In genomic region chr5:108079603-108080002, GRCm38 (mm10) we compare ENCODE assay signal across 18 mouse cellular contexts. TPM values are rescaled to one million over a fixed set of nuclear protein-coding genes. Genes with fewer than 3 reads are reported as not detected.
DNase-seq lines count a peak whose midpoint lies in the region; ATAC-seq lines count a peak whose summit lies in the region.
"Had no signal": no experiment of that assay in that cellular context is flagged by ENCODE, and none has a peak within 500 bp of the region (broad histone marks: within the 10 kb centered on the region; RNA-seq: fewer than 3 reads in every experiment).

No protein-coding gene starts in this region.

- no peak overlapping the region for H3K4me2 ChIP-seq in forebrain, embryonic 14.5 days (ENCODE audit: low read length)
- no peak overlapping the region for H3K4me2 ChIP-seq in forebrain, embryonic 16.5 days (ENCODE audit: low read length)
- no peak overlapping the region for H3K4me2 ChIP-seq in liver, embryonic 12.5 days
- no peak overlapping the region for H3K4me2 ChIP-seq in liver, embryonic 11.5 days
- H3K4me2 ChIP-seq in midbrain, embryonic 13.5 days (replicated peaks) = no peak overlapping the region
- H3K4me2 ChIP-seq: hindbrain, embryonic 13.5 days; midbrain, embryonic 12.5 days; neural tube, embryonic 13.5 days had no signal

- DNase-seq in forebrain, embryonic 14.5 days (ENCODE audit: low spot score) = peak; percentile 2
- no peak for DNase-seq in liver, embryonic 11.5 days (ENCODE audit: low spot score)
- peak; percentile 44 for DNase-seq in ZHBTc4 (ENCODE audit: low read depth, low spot score)
- DNase-seq in layer of hippocampus, adult 9-11 months = no peak
- DNase-seq: adrenal gland, postnatal 14 days; B cell, adult 2 months; cerebellum, adult 11-12 months; kidney, adult 11 months; left cerebral cortex, postnatal 4 days; lung, adult 2 months had no signal

- no peak overlapping the region for H3K27ac ChIP-seq in forebrain, embryonic 14.5 days (ENCODE audit: low read depth, low read length)
- H3K27ac ChIP-seq in forebrain, embryonic 16.5 days (ENCODE audit: low read length) = no peak overlapping the region
- no peak overlapping the region for H3K27ac ChIP-seq in liver, embryonic 12.5 days
- H3K27ac ChIP-seq in liver, embryonic 11.5 days (ENCODE audit: low read depth, low read length) = no peak overlapping the region
- no peak overlapping the region for H3K27ac ChIP-seq in midbrain, embryonic 13.5 days
- H3K27ac ChIP-seq: forebrain, embryonic 10.5 days; hindbrain, embryonic 13.5 days; midbrain, embryonic 12.5 days; neural tube, embryonic 13.5 days had no signal

- H3K9ac ChIP-seq in forebrain, embryonic 14.5 days (ENCODE audit: low read length) = no peak overlapping the region
- H3K9ac ChIP-seq in forebrain, embryonic 16.5 days (replicated peaks; ENCODE audit: low read depth, low read length) = no peak overlapping the region
- no peak overlapping the region for H3K9ac ChIP-seq in liver, embryonic 12.5 days
- H3K9ac ChIP-seq in liver, embryonic 11.5 days (ENCODE audit: low read depth, low read length) = no peak overlapping the region
- no peak overlapping the region for H3K9ac ChIP-seq in midbrain, embryonic 13.5 days (replicated peaks)
- H3K9ac ChIP-seq: hindbrain, embryonic 13.5 days; midbrain, embryonic 12.5 days; neural tube, embryonic 13.5 days had no signal

- H3K36me3 ChIP-seq in forebrain, embryonic 14.5 days (ENCODE audit: control insufficient read depth, insufficient read depth, low read length) = peaks cover 44% of the 10 kb centered on the region
- H3K36me3 ChIP-seq in forebrain, embryonic 16.5 days (ENCODE audit: control insufficient read depth, insufficient read depth) = peaks cover 28% of the 10 kb centered on the region
- H3K36me3 ChIP-seq in liver, embryonic 12.5 days = peaks cover 76% of the 10 kb centered on the region
- peaks cover 25% of the 10 kb centered on the region for H3K36me3 ChIP-seq in liver, embryonic 11.5 days (ENCODE audit: control insufficient read depth, insufficient read depth, low read length)
- H3K36me3 ChIP-seq in midbrain, embryonic 13.5 days = peaks cover 55% of the 10 kb centered on the region

- H3K27me3 ChIP-seq in forebrain, embryonic 14.5 days (replicated peaks; ENCODE audit: control insufficient read depth, insufficient read depth, low read length) = no peaks in the 10 kb centered on the region
- H3K27me3 ChIP-seq in forebrain, embryonic 16.5 days (replicated peaks; ENCODE audit: control insufficient read depth, insufficient read depth, low read length) = no peaks in the 10 kb centered on the region
- H3K27me3 ChIP-seq in liver, embryonic 12.5 days (replicated peaks) = no peaks in the 10 kb centered on the region
- no peaks in the 10 kb centered on the region for H3K27me3 ChIP-seq in liver, embryonic 11.5 days (replicated peaks; ENCODE audit: control insufficient read depth, insufficient read depth, low read length)
- H3K27me3 ChIP-seq in midbrain, embryonic 13.5 days = no peaks in the 10 kb centered on the region
- H3K27me3 ChIP-seq: hindbrain, embryonic 13.5 days; midbrain, embryonic 12.5 days; neural tube, embryonic 13.5 days had no signal

- ATAC-seq in forebrain, embryonic 14.5 days = no peak
- no peak for ATAC-seq in forebrain, embryonic 16.5 days
- ATAC-seq in liver, embryonic 12.5 days = 0 out of 2 replicates have a peak, but pooled peaks have one; percentile 47
- no peak for ATAC-seq in liver, embryonic 11.5 days (replicated peaks; ENCODE audit: low FRiP score)
- ATAC-seq in megakaryocyte progenitor cell, adult 5-6 weeks (replicated peaks; ENCODE audit: poor library complexity) = peak; percentile 64
- no peak for ATAC-seq in midbrain, embryonic 13.5 days

- H3K4me1 ChIP-seq in forebrain, embryonic 14.5 days (ENCODE audit: control insufficient read depth, insufficient read depth, low read length) = no peaks in the 10 kb centered on the region
- H3K4me1 ChIP-seq in forebrain, embryonic 16.5 days (replicated peaks; ENCODE audit: control insufficient read depth, insufficient read depth, low read length) = no peaks in the 10 kb centered on the region
- peaks cover 8% of the 10 kb centered on the region; the same call in 1 of the 2 replicates for H3K4me1 ChIP-seq in liver, embryonic 12.5 days
- no peaks in the 10 kb centered on the region for H3K4me1 ChIP-seq in liver, embryonic 11.5 days (replicated peaks; ENCODE audit: control insufficient read depth, insufficient read depth, low read length)
- no peaks in the 10 kb centered on the region for H3K4me1 ChIP-seq in midbrain, embryonic 13.5 days (replicated peaks)
- H3K4me1 ChIP-seq: forebrain, embryonic 10.5 days; hindbrain, embryonic 13.5 days; midbrain, embryonic 12.5 days; neural tube, embryonic 13.5 days had no signal

- no peaks in the 10 kb centered on the region for H3K9me3 ChIP-seq in forebrain, embryonic 14.5 days (replicated peaks; ENCODE audit: control insufficient read depth, low read length)
- H3K9me3 ChIP-seq in forebrain, embryonic 16.5 days (ENCODE audit: control insufficient read depth, low read length) = no peaks in the 10 kb centered on the region
- no peaks in the 10 kb centered on the region for H3K9me3 ChIP-seq in liver, embryonic 12.5 days (replicated peaks)
- no peaks in the 10 kb centered on the region for H3K9me3 ChIP-seq in liver, embryonic 11.5 days (ENCODE audit: control insufficient read depth, low read length)
- H3K9me3 ChIP-seq in midbrain, embryonic 13.5 days = no peaks in the 10 kb centered on the region
- H3K9me3 ChIP-seq: forebrain, embryonic 10.5 days; hindbrain, embryonic 13.5 days; midbrain, embryonic 12.5 days; neural tube, embryonic 13.5 days had no signal

- H3K4me3 ChIP-seq in forebrain, embryonic 14.5 days (ENCODE audit: low read depth, low read length) = no peak overlapping the region
- no peak overlapping the region for H3K4me3 ChIP-seq in forebrain, embryonic 16.5 days (replicated peaks; ENCODE audit: low read length)
- no peak overlapping the region for H3K4me3 ChIP-seq in liver, embryonic 12.5 days
- H3K4me3 ChIP-seq in liver, embryonic 11.5 days (ENCODE audit: low read depth, low read length) = no peak overlapping the region
- H3K4me3 ChIP-seq in midbrain, embryonic 13.5 days (replicated peaks) = no peak overlapping the region
- H3K4me3 ChIP-seq: forebrain, embryonic 10.5 days; hindbrain, embryonic 13.5 days; midbrain, embryonic 12.5 days; neural tube, embryonic 13.5 days had no signal

RNA-seq across cellular contexts. Expression of gene Mtf2, which starts 14.1 kb away (rescaled TPM):
- 128 and 139 TPM in 2 replicates for polyA plus RNA-seq in forebrain, embryonic 14.5 days (2014; fragmentation: Nextera tagmentation; extraction: Ambion mirVana)
- 133 and 139 TPM in 2 replicates for polyA plus RNA-seq in forebrain, embryonic 16.5 days (2015; fragmentation: Nextera tagmentation; extraction: Ambion mirVana)
- polyA plus RNA-seq in liver, embryonic 12.5 days (2016; fragmentation: Nextera tagmentation; extraction: Ambion mirVana) = 56.3 and 60.4 TPM in 2 replicates
- 86.3 and 98.5 TPM in 2 replicates for polyA plus RNA-seq in liver, embryonic 11.5 days (2014; fragmentation: Nextera tagmentation; extraction: Ambion mirVana)
- total RNA-seq in megakaryocyte progenitor cell, adult 5-6 weeks (2015) = 101 and 125 TPM in 2 replicates
- 102 and 137 TPM in 2 replicates for total RNA-seq in megakaryocyte progenitor cell, adult 5-6 weeks (2017)
- polyA plus RNA-seq in midbrain, embryonic 13.5 days (2015; fragmentation: Nextera tagmentation; extraction: Ambion mirVana) = 140 and 146 TPM in 2 replicates

RNA-seq across cellular contexts. Expression of gene Tmed5, which starts 52.8 kb away (rescaled TPM):
- polyA plus RNA-seq in forebrain, embryonic 14.5 days (2014; fragmentation: Nextera tagmentation; extraction: Ambion mirVana) = 17.2 and 18.1 TPM in 2 replicates
- polyA plus RNA-seq in forebrain, embryonic 16.5 days (2015; fragmentation: Nextera tagmentation; extraction: Ambion mirVana) = 21.0 and 24.3 TPM in 2 replicates
- polyA plus RNA-seq in liver, embryonic 12.5 days (2016; fragmentation: Nextera tagmentation; extraction: Ambion mirVana) = 27.6 and 29.3 TPM in 2 replicates
- 45.3 and 46.8 TPM in 2 replicates for polyA plus RNA-seq in liver, embryonic 11.5 days (2014; fragmentation: Nextera tagmentation; extraction: Ambion mirVana)
- 97.4 and 121 TPM in 2 replicates for total RNA-seq in megakaryocyte progenitor cell, adult 5-6 weeks (2015)
- total RNA-seq in megakaryocyte progenitor cell, adult 5-6 weeks (2017) = 91.9 and 98.3 TPM in 2 replicates
- polyA plus RNA-seq in midbrain, embryonic 13.5 days (2015; fragmentation: Nextera tagmentation; extraction: Ambion mirVana) = 24.2 and 24.6 TPM in 2 replicates

RNA-seq across cellular contexts. Expression of gene Ccdc18, which starts 53.1 kb away (rescaled TPM):
- 4.6 and 7.4 TPM in 2 replicates for polyA plus RNA-seq in forebrain, embryonic 14.5 days (2014; fragmentation: Nextera tagmentation; extraction: Ambion mirVana)
- polyA plus RNA-seq in forebrain, embryonic 16.5 days (2015; fragmentation: Nextera tagmentation; extraction: Ambion mirVana) = 5.0 and 5.7 TPM in 2 replicates
- polyA plus RNA-seq in liver, embryonic 12.5 days (2016; fragmentation: Nextera tagmentation; extraction: Ambion mirVana) = 7.1 and 9.3 TPM in 2 replicates
- 11.0 and 14.2 TPM in 2 replicates for polyA plus RNA-seq in liver, embryonic 11.5 days (2014; fragmentation: Nextera tagmentation; extraction: Ambion mirVana)
- 14.4 and 15.7 TPM in 2 replicates for total RNA-seq in megakaryocyte progenitor cell, adult 5-6 weeks (2015)
- total RNA-seq in megakaryocyte progenitor cell, adult 5-6 weeks (2017) = 20.0 and 27.7 TPM in 2 replicates
- 4.3 and 5.2 TPM in 2 replicates for polyA plus RNA-seq in midbrain, embryonic 13.5 days (2015; fragmentation: Nextera tagmentation; extraction: Ambion mirVana)
- polyA plus RNA-seq: lung, adult 2 months had no signal

Comparison
In these comparisons a context has a peak if more than half of its experiments do, and no peak if none do; other contexts are left out.
1. ATAC-seq: peak in liver, embryonic 12.5 days (single experiment) and megakaryocyte progenitor cell, adult 5-6 weeks (single experiment); none in forebrain, embryonic 14.5 days (single experiment), forebrain, embryonic 16.5 days (single experiment), liver, embryonic 11.5 days (single experiment) and midbrain, embryonic 13.5 days (single experiment).
2. DNase-seq: peak in forebrain, embryonic 14.5 days (single experiment) and ZHBTc4 (single experiment); none in liver, embryonic 11.5 days (single experiment) and layer of hippocampus, adult 9-11 months (single experiment).